Mouse (Mus musculus) kidney, embryonic 14.5 days (tissue): ENCODE results near the gene Spsb4. TPM values are rescaled to one million over a fixed set of nuclear protein-coding genes. Genes with fewer than 3 reads are reported as not detected.

ENCODE experiments used
- ATAC-seq: fragments of 200-750 bp; cut with Nextera tagmentation; 2 replicates; pipeline ENCODE4 v1.8.0; 2017; ENCODE audit warnings: moderate number of reproducible peaks, mild to moderate bottlenecking, moderate TSS enrichment, moderate library complexity; ENCODE audit not compliant: low FRiP score, low TSS enrichment
- H3K27ac ChIP-seq: fragments of 300-500 bp; sonication (generic); 2 replicates; pipeline ENCODE4 v1.5.1; 2014; ENCODE audit warnings: low read depth, mild to moderate bottlenecking, low read length, moderate library complexity, mixed read lengths
- H3K27me3 ChIP-seq: fragments of 300-500 bp; sonication (generic); 2 replicates; pipeline ENCODE4 v1.6.1; 2014; ENCODE audit warnings: mild to moderate bottlenecking, low read length; ENCODE audit not compliant: control insufficient read depth, insufficient read depth
- H3K36me3 ChIP-seq: fragments of 300-500 bp; sonication (generic); 2 replicates; pipeline ENCODE4 v1.6.1; 2014; ENCODE audit warnings: low read length, mixed read lengths; ENCODE audit not compliant: control insufficient read depth, insufficient read depth
- H3K4me1 ChIP-seq: fragments of 300-500 bp; sonication (generic); 2 replicates; pipeline ENCODE4 v1.6.1; 2014; ENCODE audit warnings: low read length, mixed read lengths; ENCODE audit not compliant: control insufficient read depth, insufficient read depth
- H3K4me2 ChIP-seq: fragments of 300-500 bp; sonication (generic); replicated peaks from 2 replicates; pipeline ENCODE4 v1.6.1; 2014; ENCODE audit warnings: low read depth, mild to moderate bottlenecking, low read length
- H3K4me3 ChIP-seq: fragments of 300-500 bp; sonication (generic); 2 replicates; pipeline ENCODE4 v1.5.1; 2014; ENCODE audit warnings: mild to moderate bottlenecking, low read length
- H3K9ac ChIP-seq: fragments of 300-500 bp; sonication (generic); 2 replicates; pipeline ENCODE4 v1.6.1; 2014; ENCODE audit warnings: low read depth, mild to moderate bottlenecking, low read length, moderate library complexity
- H3K9me3 ChIP-seq: fragments of 300-500 bp; sonication (generic); 2 replicates; pipeline ENCODE4 v1.6.1; 2016; ENCODE audit warnings: low read length; ENCODE audit not compliant: control insufficient read depth
- WGBS: fragments of 180-500 bp; shearing (Covaris S2); extraction: QIAGEN DNeasy Blood & Tissue Kit; methylation state at CpG from one replicate; pipeline ENCODE4 v1.1.7; 2014; 5-methylcytosine and 5-hydroxymethylcytosine counted together
- polyA plus RNA-seq: library from polyadenylated mRNA; unstranded; fragments of >200 nt; fragmentation: Nextera tagmentation; extraction: Ambion mirVana; gene quantifications from 2 replicates; pipeline ENCODE4 v1.2.1, GENCODE M21; 2014

Gene Spsb4
- 42.0 and 55.6 TPM in 2 replicates for polyA plus RNA-seq

DNA sequence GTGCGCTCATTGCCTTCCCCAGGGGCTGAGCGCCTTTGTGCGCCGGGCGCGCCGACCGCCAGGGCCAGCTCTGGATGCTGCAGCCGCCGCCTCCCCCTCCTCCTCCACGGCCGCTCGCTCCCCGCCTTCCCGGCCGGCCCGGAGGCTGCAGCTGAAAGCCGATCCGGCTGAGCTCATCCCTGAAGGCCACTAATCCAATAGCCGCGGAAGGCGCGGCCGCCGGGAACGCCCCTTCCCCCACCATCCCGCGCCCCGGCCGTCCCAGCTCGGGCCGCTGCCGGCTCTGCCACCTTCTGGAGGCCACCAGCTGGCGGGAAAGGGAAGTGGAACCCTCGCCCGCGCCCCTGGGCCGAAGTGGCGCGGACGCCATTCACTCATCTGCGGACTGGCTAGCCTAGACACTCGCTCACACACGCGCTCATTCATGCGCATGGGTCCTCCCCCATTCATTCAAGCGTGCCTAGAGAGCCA, at the start of gene Spsb4:
Gene Spsb4 (minus strand): TSS at position 167 of the 471 bp plus-strand sequence.
- Histone ChIP-seq H3K36me3 (no peaks in the 10 kb centered on the region), H3K9me3 (no peaks in the 10 kb centered on the region), H3K4me2 (peak within 1 kb of the TSS; percentile 95), H3K4me1 (peaks cover 31% of the 10 kb centered on the region), H3K27ac (peak within 1 kb of the TSS; percentile 96), H3K9ac (peak within 1 kb of the TSS; percentile 86), H3K4me3 (peak within 1 kb of the TSS; percentile 76), H3K27me3 (no peaks in the 10 kb centered on the region; the same call in 1 of the 2 replicates)
- peak; percentile 90 for ATAC-seq
- under 1% methylated on average over 46 of the region's 47 CpGs for WGBS

DNA sequence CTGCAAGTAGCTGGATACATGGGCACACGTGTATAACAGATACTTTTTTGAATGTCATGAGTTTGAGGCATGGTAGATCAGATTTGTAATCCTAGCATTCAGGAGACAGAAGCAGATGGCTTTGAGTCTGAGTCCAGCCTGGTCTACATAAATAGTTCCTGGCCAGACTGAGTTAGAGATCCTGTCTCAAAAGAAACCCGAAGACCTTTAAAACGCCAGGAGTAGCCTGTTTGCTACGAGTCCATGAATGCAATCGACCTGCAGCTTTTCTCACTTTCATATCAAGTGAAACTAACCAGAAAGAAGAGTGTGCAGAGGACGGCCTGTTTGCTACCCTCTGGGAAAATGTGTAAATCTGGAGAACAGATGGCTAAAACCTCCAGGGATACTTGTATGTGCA, 49.1 kb upstream of the Spsb4 start:
- Histone ChIP-seq H3K4me1 (no peaks in the 10 kb centered on the region), H3K27me3 (no peaks in the 10 kb centered on the region), H3K9ac (no peak overlapping the region), H3K4me2 (no peak overlapping the region), H3K36me3 (peaks cover 7% of the 10 kb centered on the region), H3K4me3 (no peak overlapping the region), H3K27ac (no peak overlapping the region), H3K9me3 (no peaks in the 10 kb centered on the region)
- no peak for ATAC-seq
- 88% methylated on average over 6 of the region's 6 CpGs for WGBS

DNA sequence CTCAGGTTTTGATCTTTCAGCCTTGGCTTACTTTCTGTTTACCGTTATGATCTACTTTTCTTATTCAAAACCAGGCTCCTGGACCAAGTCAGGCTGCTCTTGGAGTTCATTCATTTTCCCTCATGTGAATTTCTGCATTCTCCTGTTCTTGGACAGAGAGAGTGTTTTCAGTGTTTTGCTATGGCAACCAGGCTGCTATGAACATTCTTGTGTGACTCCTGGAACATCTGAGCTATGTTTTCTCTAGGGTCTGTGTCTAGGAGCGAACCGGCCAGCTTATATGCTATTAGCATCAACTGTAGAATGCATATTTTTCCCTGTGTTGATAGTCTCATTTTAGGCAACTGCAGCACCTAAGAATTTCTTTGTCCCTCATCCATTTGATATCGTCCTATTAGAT, 47.2 kb upstream of the Spsb4 start:
- H3K27me3 ChIP-seq: no peaks in the 10 kb centered on the region
- H3K9ac ChIP-seq: no peak overlapping the region
- no peaks in the 10 kb centered on the region for H3K4me1 ChIP-seq
- H3K9me3 ChIP-seq: no peaks in the 10 kb centered on the region
- no peak overlapping the region for H3K27ac ChIP-seq
- no peak overlapping the region for H3K4me2 ChIP-seq
- peaks cover 7% of the 10 kb centered on the region; the same call in 1 of the 2 replicates for H3K36me3 ChIP-seq
- H3K4me3 ChIP-seq: no peak overlapping the region
- WGBS: 75% methylated on average over 4 of the region's 4 CpGs
- no peak for ATAC-seq

DNA sequence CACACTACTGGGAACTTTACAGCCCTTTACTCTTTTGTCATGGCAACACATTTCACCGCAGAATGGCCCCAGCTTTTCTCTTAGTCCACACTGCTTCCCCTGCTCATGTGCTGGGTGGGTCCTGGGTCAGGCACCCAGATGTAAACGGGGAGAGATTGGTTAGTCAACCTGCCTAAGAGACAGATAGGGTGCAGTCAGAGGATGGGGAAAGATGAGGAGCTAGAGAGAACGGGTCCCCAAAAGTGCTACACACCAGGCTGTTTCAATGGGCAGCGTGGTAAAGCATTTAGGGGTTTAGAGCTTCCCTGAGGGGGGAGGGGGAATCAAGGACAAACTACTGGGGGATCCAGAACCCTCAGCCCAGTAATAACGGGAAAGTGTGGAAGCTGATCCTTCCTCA, 46.6 kb upstream of the Spsb4 start:
- WGBS: 43% methylated on average over 5 of the region's 5 CpGs
- Histone ChIP-seq H3K9ac (no peak overlapping the region), H3K9me3 (no peaks in the 10 kb centered on the region), H3K36me3 (peaks cover 7% of the 10 kb centered on the region; the same call in 1 of the 2 replicates), H3K4me3 (no peak overlapping the region), H3K27ac (no peak overlapping the region), H3K4me2 (no peak overlapping the region), H3K4me1 (no peaks in the 10 kb centered on the region), H3K27me3 (no peaks in the 10 kb centered on the region)
- ATAC-seq: no peak

DNA sequence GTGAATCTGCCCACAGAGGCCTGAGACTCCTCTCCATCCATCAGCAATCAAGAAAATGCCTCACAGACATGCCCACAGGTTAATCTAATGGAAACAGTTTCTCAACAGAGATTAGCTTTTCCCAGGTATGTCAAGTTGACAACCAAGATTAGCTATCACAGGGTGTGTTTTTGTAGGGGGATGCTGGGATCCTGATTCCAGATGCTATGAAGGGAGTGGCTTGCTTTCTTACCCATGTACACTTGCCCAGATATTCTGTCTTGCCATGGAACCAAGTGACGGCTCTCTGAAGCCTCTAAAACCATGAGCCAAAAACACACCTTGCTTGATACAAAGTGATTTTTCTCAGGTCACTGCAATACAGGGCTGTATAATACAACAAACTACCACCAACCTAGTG, 45.5 kb upstream of the Spsb4 start:
- H3K36me3 ChIP-seq: peaks cover 7% of the 10 kb centered on the region; the same call in 1 of the 2 replicates
- no peaks in the 10 kb centered on the region for H3K9me3 ChIP-seq
- ATAC-seq: no peak
- 87% methylated on average over 1 of the region's 1 CpGs for WGBS
- no peak overlapping the region for H3K4me3 ChIP-seq
- H3K9ac ChIP-seq: no peak overlapping the region
- no peaks in the 10 kb centered on the region for H3K27me3 ChIP-seq
- no peaks in the 10 kb centered on the region for H3K4me1 ChIP-seq
- H3K27ac ChIP-seq: no peak overlapping the region
- H3K4me2 ChIP-seq: no peak overlapping the region

DNA sequence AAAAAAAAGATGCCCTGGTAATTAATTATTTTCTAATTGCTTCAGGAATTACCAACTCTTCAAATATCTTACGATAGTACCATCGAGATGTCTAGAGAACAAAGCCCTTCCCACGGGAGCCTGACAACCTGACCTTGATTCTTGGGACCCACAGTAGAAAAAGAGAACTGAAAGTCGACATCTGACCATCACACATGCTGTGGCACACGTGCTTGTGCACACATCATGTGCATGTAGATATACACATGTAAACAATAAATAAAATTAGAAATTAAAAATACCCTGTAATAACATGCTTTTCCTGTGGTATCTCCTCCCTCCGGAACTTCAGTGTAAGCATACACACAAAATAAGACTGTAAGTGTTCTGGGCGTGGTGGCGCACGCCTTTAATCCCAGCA, 43.1 kb upstream of the Spsb4 start:
- Histone ChIP-seq H3K4me3 (no peak overlapping the region), H3K36me3 (no peaks in the 10 kb centered on the region), H3K27me3 (no peaks in the 10 kb centered on the region), H3K4me2 (no peak overlapping the region), H3K9me3 (no peaks in the 10 kb centered on the region), H3K4me1 (no peaks in the 10 kb centered on the region; the same call in 1 of the 2 replicates), H3K9ac (no peak overlapping the region), H3K27ac (no peak overlapping the region)
- ATAC-seq: no peak
- 94% methylated on average over 9 of the region's 9 CpGs for WGBS

DNA sequence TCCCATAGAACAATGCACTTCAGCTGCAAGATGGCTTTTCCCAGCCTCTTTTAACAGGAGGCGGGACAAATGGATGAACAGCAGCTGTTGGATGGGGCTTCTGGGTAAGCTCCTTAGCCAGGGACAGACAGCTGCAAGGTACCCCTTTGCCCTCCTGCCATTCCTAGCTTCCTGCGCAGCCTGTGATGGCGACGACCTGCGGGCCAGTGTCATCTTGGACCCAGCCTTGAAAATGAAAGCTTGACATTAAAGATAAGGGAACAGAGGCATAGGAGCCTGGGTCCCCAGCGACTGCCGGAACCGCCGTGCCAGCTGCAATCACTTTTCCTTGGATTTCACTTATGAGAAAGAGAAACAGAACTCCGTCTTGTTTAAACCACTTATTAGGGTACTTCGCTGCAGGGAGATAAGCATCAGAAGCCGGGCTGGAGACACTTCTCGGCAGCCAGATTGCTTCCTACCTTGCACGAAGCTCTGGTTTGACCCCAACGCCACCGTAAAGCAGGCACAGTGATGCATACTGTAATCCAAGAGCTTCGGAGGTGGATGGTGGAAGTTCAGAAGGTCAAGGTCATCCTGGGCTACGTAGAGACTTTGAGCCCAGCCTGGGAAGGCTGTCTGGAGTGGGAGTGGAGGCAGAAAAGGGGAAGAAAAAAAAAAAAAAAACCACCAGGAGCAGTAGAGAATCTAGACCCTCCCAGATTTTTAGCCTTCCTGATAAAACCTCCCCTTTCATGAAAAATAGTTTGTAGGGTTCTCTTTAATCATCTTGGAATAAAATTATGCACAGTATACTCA, 38.1 kb upstream of the Spsb4 start:
- no peak overlapping the region for H3K27ac ChIP-seq
- no peak overlapping the region for H3K4me3 ChIP-seq
- H3K27me3 ChIP-seq: no peaks in the 10 kb centered on the region
- peaks cover 12% of the 10 kb centered on the region; the same call in 1 of the 2 replicates for H3K4me1 ChIP-seq
- no peak for ATAC-seq
- H3K9me3 ChIP-seq: no peaks in the 10 kb centered on the region
- peak overlapping the region; percentile 32; the same call in 1 of the 2 replicates for H3K4me2 ChIP-seq
- no peaks in the 10 kb centered on the region for H3K36me3 ChIP-seq
- H3K9ac ChIP-seq: no peak overlapping the region
- 40% methylated on average over 18 of the region's 18 CpGs for WGBS

DNA sequence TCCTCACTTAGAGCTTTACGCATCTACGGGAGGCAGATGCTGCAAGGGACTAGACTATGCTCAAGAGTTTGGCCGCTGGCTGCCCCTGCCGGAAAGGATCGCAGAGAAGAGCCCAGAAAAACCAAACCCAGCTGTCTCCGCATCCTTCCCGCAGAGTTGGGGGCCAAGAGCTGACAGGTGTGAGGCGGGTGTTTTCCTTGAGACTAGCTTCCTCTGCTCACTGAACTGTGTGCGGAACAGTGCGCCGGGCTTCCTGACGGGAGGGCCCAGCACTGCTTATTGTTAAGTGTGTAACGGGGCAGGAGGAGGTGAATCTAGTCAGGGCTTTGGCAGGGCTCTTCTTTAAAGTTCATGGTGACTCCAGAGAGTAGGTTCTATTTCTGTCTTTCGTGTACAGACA, 37.3 kb upstream of the Spsb4 start:
- no peak for ATAC-seq
- H3K36me3 ChIP-seq: no peaks in the 10 kb centered on the region
- no peak overlapping the region for H3K9ac ChIP-seq
- no peak overlapping the region for H3K4me3 ChIP-seq
- no peaks in the 10 kb centered on the region for H3K9me3 ChIP-seq
- H3K27ac ChIP-seq: no peak overlapping the region
- H3K4me1 ChIP-seq: peaks cover 12% of the 10 kb centered on the region; the same call in 1 of the 2 replicates
- WGBS: 53% methylated on average over 14 of the region's 14 CpGs
- H3K27me3 ChIP-seq: no peaks in the 10 kb centered on the region
- no peak overlapping the region for H3K4me2 ChIP-seq

DNA sequence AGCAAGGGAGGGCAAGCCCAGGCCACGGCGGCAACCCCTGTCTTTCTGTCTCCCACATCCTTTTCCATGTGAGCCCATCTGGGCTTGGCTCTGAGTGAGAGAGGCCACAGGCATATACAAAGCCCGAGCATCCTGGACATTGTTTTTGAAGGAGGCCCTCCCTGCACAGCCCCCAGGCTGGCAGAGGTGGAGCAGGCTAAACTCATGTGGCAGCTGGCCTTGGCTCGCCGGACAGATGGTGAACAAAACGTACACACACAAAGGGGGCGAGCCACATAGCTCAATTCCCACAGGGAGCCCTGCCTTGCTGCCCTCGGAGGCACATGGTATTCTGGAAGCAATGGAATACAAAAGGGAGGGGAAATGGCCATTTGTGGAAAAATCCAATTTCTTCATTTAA, 32.5 kb upstream of the Spsb4 start:
- no peak overlapping the region for H3K4me3 ChIP-seq
- H3K27ac ChIP-seq: no peak overlapping the region
- H3K27me3 ChIP-seq: no peaks in the 10 kb centered on the region
- peaks cover 7% of the 10 kb centered on the region; the same call in 1 of the 2 replicates for H3K4me1 ChIP-seq
- no peak for ATAC-seq
- 40% methylated on average over 8 of the region's 8 CpGs for WGBS
- no peaks in the 10 kb centered on the region for H3K9me3 ChIP-seq
- no peak overlapping the region for H3K4me2 ChIP-seq
- no peak overlapping the region for H3K9ac ChIP-seq
- H3K36me3 ChIP-seq: no peaks in the 10 kb centered on the region
